In genomic region chr10:88886114-88886513, GRCm38 (mm10) we compare ENCODE assay signal across 11 mouse cellular contexts. TPM values are rescaled to one million over a fixed set of nuclear protein-coding genes. Genes with fewer than 3 reads are reported as not detected.
DNase-seq lines count a peak whose midpoint lies in the region; ATAC-seq and TF ChIP-seq lines count a peak whose summit lies in the region.
"Had no signal": no experiment of that assay in that cellular context is flagged by ENCODE, and none has a peak within 500 bp of the region (broad histone marks: within the 10 kb centered on the region; RNA-seq: fewer than 3 reads in every experiment).

No protein-coding gene starts in this region.

- no peak for DNase-seq in heart, postnatal 4 days
- peak; percentile 11 for DNase-seq in R1 (ENCODE audit: low read depth, low spot score)
- DNase-seq in forebrain, postnatal 0 days = peak; percentile 3
- no peak for DNase-seq in ovary, adult 18-20 months (ENCODE audit: low spot score)
- no peak for DNase-seq in urinary bladder, adult 18-20 months (ENCODE audit: low spot score in 2 of 2)
- DNase-seq in thymus, adult 18-20 months = no peak
- DNase-seq: cerebellum, adult 18-20 months; layer of hippocampus, postnatal 36 days had no signal

- peaks cover 9% of the 10 kb centered on the region for H3K4me1 ChIP-seq in heart, embryonic 15.5 days (replicated peaks)
- H3K4me1 ChIP-seq in forebrain, postnatal 0 days (ENCODE audit: insufficient read depth) = no peaks in the 10 kb centered on the region
- H3K4me1 ChIP-seq in midbrain, embryonic 12.5 days = peaks cover 10% of the 10 kb centered on the region

- H3K4me2 ChIP-seq in heart, embryonic 15.5 days = peak overlapping the region; percentile 58
- H3K4me2 ChIP-seq in forebrain, postnatal 0 days (ENCODE audit: low read depth) = peak overlapping the region; percentile 70
- peak overlapping the region; percentile 58 for H3K4me2 ChIP-seq in midbrain, embryonic 12.5 days (replicated peaks)

- no peak overlapping the region for H3K27ac ChIP-seq in heart, embryonic 15.5 days
- no peak overlapping the region for H3K27ac ChIP-seq in forebrain, postnatal 0 days (ENCODE audit: low read depth, low read length)
- no peak overlapping the region for H3K27ac ChIP-seq in midbrain, embryonic 12.5 days (replicated peaks)

- peak overlapping the region; percentile 35 for H3K4me3 ChIP-seq in heart, embryonic 15.5 days
- peak overlapping the region; percentile 39 for H3K4me3 ChIP-seq in forebrain, postnatal 0 days (ENCODE audit: low read depth, low read length)
- peak overlapping the region; percentile 33 for H3K4me3 ChIP-seq in midbrain, embryonic 12.5 days

- no peaks in the 10 kb centered on the region for H3K9me3 ChIP-seq in heart, embryonic 15.5 days (replicated peaks)
- H3K9me3 ChIP-seq in forebrain, postnatal 0 days (ENCODE audit: low read length) = no peaks in the 10 kb centered on the region
- H3K9me3 ChIP-seq in midbrain, embryonic 12.5 days = no peaks in the 10 kb centered on the region
- H3K9me3 ChIP-seq: G1E had no signal

- no peaks in the 10 kb centered on the region for H3K36me3 ChIP-seq in heart, embryonic 15.5 days
- no peaks in the 10 kb centered on the region for H3K36me3 ChIP-seq in forebrain, postnatal 0 days (ENCODE audit: insufficient read depth)
- H3K36me3 ChIP-seq in midbrain, embryonic 12.5 days = no peaks in the 10 kb centered on the region
- H3K36me3 ChIP-seq: G1E had no signal

- H3K9ac ChIP-seq in heart, embryonic 15.5 days = no peak overlapping the region
- no peak overlapping the region; the same call in 1 of the 2 replicates for H3K9ac ChIP-seq in forebrain, postnatal 0 days
- no peak overlapping the region for H3K9ac ChIP-seq in midbrain, embryonic 12.5 days (replicated peaks)

- peaks cover 38% of the 10 kb centered on the region for H3K27me3 ChIP-seq in heart, embryonic 15.5 days
- peaks cover 9% of the 10 kb centered on the region for H3K27me3 ChIP-seq in forebrain, postnatal 0 days (ENCODE audit: insufficient read depth, low read length)
- peaks cover 32% of the 10 kb centered on the region for H3K27me3 ChIP-seq in midbrain, embryonic 12.5 days

- WGBS in heart, embryonic 15.5 days = 5% methylated on average over 32 of the region's 32 CpGs
- WGBS in forebrain, postnatal 0 days = 2% methylated on average over 32 of the region's 32 CpGs
- 2% methylated on average over 32 of the region's 32 CpGs for WGBS in midbrain, embryonic 12.5 days

- no peak for TF ChIP-seq CTCF in forebrain, postnatal 0 days (IDR thresholded peaks at IDR 0.05; ENCODE audit: low read depth)

- ATAC-seq in heart, embryonic 15.5 days (replicated peaks; ENCODE audit: insufficient number of reproducible peaks, insufficient read depth, low FRiP score, low read depth) = no peak
- ATAC-seq in forebrain, postnatal 0 days = peak; percentile 14; the same call in 1 of the 2 replicates
- ATAC-seq in midbrain, embryonic 12.5 days (ENCODE audit: low FRiP score, low read depth) = no peak

RNA-seq across cellular contexts. Expression of gene Slc5a8, which starts 0.3 kb away (rescaled TPM):
- 0.03 and 0.08 TPM in 2 replicates for polyA plus RNA-seq in heart, embryonic 15.5 days (2015; fragmentation: Nextera tagmentation; extraction: Ambion mirVana)
- not detected for total RNA-seq in heart, postnatal 4 days (2021)
- total RNA-seq in forebrain, postnatal 0 days (2014; rRNA removed) = 0.14 and 0.15 TPM in 2 replicates
- 0.06 and 0.07 TPM in 2 replicates for polyA plus RNA-seq in forebrain, postnatal 0 days (2015; fragmentation: Nextera tagmentation; extraction: Ambion mirVana)
- 0.06 and 0.07 TPM in 2 replicates for polyA plus RNA-seq in midbrain, embryonic 12.5 days (2016; fragmentation: Nextera tagmentation; extraction: Ambion mirVana)
- total RNA-seq: layer of hippocampus, postnatal 36 days had no signal
- polyA plus RNA-seq: G1E had no signal

RNA-seq across cellular contexts. Expression of gene Utp20, which starts 59.5 kb away (rescaled TPM):
- 7.1 and 9.5 TPM in 2 replicates for polyA plus RNA-seq in heart, embryonic 15.5 days (2015; fragmentation: Nextera tagmentation; extraction: Ambion mirVana)
- 10 to 100 TPM; 16.7 to 19.9 TPM for total RNA-seq in heart, postnatal 4 days (2021)
- total RNA-seq in forebrain, postnatal 0 days (2014; rRNA removed) = 15.2 and 18.5 TPM in 2 replicates
- polyA plus RNA-seq in forebrain, postnatal 0 days (2015; fragmentation: Nextera tagmentation; extraction: Ambion mirVana) = 2.9 and 4.3 TPM in 2 replicates
- 18.7 and 19.7 TPM in 2 replicates for polyA plus RNA-seq in midbrain, embryonic 12.5 days (2016; fragmentation: Nextera tagmentation; extraction: Ambion mirVana)

Comparison
In these comparisons a context has a peak if more than half of its experiments do, and no peak if none do; other contexts are left out.
1. DNase-seq: peak in R1 (single experiment) and forebrain, postnatal 0 days (single experiment); none in heart, postnatal 4 days (single experiment), ovary, adult 18-20 months (single experiment), urinary bladder, adult 18-20 months (0 of 2) and thymus, adult 18-20 months (0 of 2).
2. Peak in every context shown above with its lines, with median percentiles within 50 percentile points of each other: H3K4me2 ChIP-seq and H3K4me3 ChIP-seq.